Mouse (Mus musculus): Measurements from ENCODE around the gene Hoxc12. TPM values are rescaled to one million over a fixed set of nuclear protein-coding genes. Genes with fewer than 3 reads are reported as not detected.

The Hoxc12 gene
- polyA plus RNA-seq, 1 experiment from 2014 or later: not detected

Small RNAs within 50 kb of the gene (microRNA-seq; reads per million reads assigned to microRNA genes)
- gene Mir196a-2: 36.5 reads per million, percentile 42 among the genes with 10 or more reads in this experiment

Other genes with a start within 250 kb of the Hoxc12 start
- 48.0 and 51.4 TPM in 2 replicates for gene Calcoco1, start 214.6 kb upstream of the Hoxc12 start, polyA plus RNA-seq (2015; fragmentation: Nextera tagmentation; extraction: Ambion mirVana)
- not detected in 2 replicates for gene Hoxc13, start 15.7 kb upstream of the Hoxc12 start, polyA plus RNA-seq (2015; fragmentation: Nextera tagmentation; extraction: Ambion mirVana)
- not detected in 2 replicates for gene Hoxc11, start 17.7 kb downstream of the Hoxc12 start, polyA plus RNA-seq (2015; fragmentation: Nextera tagmentation; extraction: Ambion mirVana)
- not detected in 2 replicates for gene Hoxc10, start 30.0 kb downstream of the Hoxc12 start, polyA plus RNA-seq (2015; fragmentation: Nextera tagmentation; extraction: Ambion mirVana)
- 0.57 and 0.72 TPM in 2 replicates for gene Hoxc5, start 30.7 kb downstream of the Hoxc12 start, polyA plus RNA-seq (2015; fragmentation: Nextera tagmentation; extraction: Ambion mirVana)
- 0.06 TPM in 1 of 2 replicates, not detected in the other for gene Hoxc9, start 39.7 kb downstream of the Hoxc12 start, polyA plus RNA-seq (2015; fragmentation: Nextera tagmentation; extraction: Ambion mirVana)
- 0.10 TPM in 1 of 2 replicates, not detected in the other for gene Hoxc8, start 53.9 kb downstream of the Hoxc12 start, polyA plus RNA-seq (2015; fragmentation: Nextera tagmentation; extraction: Ambion mirVana)
- 0.20 and 0.26 TPM in 2 replicates for gene Hoxc6, start 61.5 kb downstream of the Hoxc12 start, polyA plus RNA-seq (2015; fragmentation: Nextera tagmentation; extraction: Ambion mirVana)
- gene Hoxc4, start 82.2 kb downstream of the Hoxc12 start, polyA plus RNA-seq (2015; fragmentation: Nextera tagmentation; extraction: Ambion mirVana): 1.4 and 1.5 TPM in 2 replicates
- gene Smug1, start 230.3 kb downstream of the Hoxc12 start, polyA plus RNA-seq (2015; fragmentation: Nextera tagmentation; extraction: Ambion mirVana): 16.1 and 17.6 TPM in 2 replicates

Measured in lung, embryonic 15.5 days (tissue).